Mouse (Mus musculus): ENCODE measurements around the gene Mbnl1.

The Mbnl1 gene

DNA sequence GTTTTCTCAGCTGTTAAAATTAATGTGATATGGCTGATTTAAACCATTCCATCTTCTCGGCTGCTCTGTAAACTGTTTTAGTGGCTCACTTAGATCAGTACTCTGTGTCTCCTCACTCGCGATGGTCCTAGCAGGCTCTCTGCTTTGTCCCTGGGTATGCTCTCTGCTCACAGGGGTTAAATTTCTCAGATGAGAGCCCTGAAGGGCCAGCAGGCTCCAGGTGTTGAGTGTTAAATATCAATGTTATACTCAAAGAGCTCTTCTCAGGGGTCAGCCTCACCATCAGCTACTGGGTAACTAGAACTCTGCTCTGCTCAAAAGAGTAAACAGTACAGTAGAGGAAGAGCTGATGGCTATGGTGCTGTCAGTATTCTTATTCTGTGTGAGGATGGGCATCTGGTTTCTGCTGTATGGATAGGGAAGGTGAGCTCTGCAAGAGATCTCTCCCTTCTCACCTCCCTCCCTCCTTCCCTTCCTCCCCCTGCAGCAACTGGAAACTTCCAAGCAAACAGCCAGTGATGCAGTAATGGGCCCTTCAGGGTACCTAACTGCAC, 44.7 kb downstream of the Mbnl1 start:
- no peak for DNase-seq (ENCODE audit: low spot score in 2 of 2)

DNA sequence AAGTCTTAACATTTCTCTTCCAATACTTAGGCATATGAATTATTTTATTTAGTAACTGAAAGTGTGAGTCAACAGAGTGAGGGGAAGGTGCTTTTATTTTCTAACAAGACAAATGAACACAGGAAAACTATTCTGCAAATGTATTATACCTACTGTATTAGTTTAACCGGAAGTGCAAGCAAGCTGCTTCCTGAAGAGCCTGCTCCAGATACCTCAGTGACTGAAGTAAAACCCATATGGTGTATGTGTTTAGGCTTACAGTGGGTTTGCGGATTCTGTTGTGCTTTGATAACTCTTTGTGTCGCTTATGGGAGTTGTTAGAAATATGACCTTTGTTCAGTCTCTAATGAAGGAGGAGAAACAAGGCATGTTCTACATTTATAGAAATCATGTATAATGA, 46.7 kb downstream of the Mbnl1 start:
- DNase-seq (ENCODE audit: low spot score in 2 of 2): no peak

DNA sequence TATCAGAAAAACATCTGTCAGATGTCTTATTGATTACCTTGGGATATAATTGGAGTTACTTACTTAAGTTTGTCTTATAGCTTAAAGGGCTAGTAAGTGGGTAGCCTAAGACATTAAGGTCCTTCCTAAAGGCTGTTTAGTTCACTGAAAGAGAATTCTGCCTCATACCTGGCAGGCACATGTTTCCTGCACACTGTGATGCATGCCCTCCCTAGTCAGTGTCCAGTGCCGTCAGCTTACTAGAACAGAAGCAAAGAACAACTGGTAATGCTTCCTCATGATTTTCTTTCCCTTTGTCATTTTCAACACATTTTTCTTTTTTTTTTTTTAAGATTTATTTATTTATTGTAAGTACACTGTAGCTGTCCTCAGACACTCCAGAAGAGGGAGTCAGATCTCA, 51.5 kb downstream of the Mbnl1 start:
- no peak for DNase-seq (ENCODE audit: low spot score in 2 of 2)

DNA sequence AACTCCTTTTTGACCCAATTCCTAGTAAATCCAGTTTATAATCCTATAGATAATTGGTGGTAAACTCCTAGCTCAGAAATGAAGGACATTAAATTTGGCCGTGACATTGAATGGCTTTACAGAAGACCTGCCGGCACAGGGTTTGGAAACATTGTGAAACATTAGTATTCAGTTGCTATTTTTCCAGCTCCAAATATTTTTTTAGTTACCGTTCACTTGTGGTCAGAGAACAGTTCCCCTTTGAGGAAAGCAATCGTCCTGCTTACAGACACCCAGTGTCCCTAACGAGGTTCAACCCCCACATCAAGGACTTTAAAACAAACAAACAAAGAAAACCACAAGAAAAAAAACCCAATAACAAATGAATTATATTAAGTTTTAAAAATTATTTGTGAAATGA, 58.7 kb downstream of the Mbnl1 start:
- no peak for DNase-seq (ENCODE audit: low spot score in 2 of 2)

DNA sequence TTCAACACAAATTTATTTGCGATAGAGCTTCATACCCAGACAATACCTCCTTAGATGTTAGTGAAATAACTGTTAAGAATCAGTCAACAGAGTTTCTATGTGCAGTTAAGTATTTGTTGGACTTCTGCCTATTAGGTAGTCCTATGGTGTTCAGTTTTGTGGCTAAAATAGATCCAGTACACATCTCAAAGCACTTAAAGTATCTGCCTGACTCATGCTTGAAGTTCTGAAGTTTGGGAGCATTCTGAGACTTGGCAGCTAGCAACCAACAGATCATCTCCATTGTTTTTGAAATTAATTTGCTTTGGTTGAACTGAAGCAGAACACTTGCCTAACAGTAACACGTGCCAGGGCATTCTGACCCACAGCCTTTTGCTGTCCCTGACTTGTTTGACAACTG, 59.2 kb downstream of the Mbnl1 start:
- DNase-seq (ENCODE audit: low spot score in 2 of 2): no peak

DNA sequence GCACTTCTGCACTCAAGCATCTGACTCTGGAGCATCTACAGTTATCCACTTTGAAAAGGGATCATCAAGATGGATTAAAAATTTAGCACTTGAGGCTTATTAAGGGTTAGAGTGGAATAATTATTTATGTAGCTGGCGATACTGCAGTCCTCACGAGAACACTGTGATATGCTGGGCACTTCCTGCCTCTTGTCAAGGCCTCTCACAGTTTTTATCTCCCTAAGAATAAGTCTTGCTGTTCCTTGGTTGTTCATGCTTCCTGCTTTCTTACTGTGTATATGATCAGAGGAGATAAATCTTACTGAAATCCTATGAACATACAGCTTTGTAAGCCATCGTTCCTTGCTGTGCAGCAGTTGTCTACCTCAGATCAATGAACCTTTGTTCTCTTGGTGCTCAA, 62.6 kb downstream of the Mbnl1 start:
- DNase-seq (ENCODE audit: low spot score in 2 of 2): no peak

DNA sequence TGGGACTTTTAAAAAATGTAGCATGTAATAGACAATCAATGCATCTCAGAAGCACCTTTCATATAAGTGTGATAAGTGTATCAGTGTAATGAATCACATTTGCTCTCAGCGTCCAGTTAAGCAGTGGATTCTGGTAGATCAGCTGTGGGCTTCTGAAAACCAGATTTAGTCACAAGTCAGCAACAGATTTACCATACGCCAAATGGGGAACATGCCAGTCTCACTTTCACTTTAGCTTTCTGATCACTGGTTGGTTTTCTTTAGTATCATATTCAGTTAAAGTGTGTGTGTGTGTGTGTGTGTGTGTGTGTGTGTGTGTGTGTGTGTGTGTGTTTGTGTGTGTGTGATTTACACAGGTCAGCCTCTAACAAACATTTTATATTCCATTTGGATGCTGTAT, 64.4 kb downstream of the Mbnl1 start:
- DNase-seq (ENCODE audit: low spot score in 2 of 2): no peak

DNA sequence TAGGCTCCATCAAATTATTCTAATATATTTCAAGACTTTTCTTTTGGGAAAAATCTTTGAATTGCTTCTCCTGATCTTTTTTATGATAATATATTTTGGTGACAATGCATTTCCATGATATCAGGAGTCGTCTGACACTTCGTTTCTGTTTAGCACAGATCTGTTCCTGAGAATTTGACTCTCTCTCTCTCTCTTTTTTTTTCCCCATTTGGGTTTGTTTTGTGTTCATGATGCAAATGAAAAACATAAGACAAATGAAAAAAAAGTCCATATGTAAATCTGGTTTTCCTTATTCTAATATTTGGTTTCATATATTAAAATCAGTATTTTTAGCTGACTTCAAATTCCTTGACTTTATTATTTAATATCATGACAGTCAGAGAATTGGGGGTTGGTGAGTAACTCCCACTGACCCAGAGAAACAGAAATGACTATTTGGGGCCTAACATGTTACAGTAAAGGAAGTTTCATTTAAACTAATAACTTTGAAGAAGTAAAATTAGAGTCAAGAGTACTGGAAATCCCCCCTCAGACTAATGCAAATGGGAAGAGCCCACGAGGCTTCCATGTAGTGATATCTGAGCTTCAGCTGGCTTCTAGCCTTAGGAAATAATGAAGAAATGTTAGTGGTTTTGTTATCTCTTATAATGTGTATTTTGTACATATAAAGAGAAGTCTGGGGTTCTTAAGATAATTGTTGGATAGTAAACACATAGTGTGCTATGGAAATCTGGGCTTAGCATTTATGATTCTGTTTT, 65.8 kb downstream of the Mbnl1 start:
- DNase-seq (ENCODE audit: low spot score in 2 of 2): no peak

DNA sequence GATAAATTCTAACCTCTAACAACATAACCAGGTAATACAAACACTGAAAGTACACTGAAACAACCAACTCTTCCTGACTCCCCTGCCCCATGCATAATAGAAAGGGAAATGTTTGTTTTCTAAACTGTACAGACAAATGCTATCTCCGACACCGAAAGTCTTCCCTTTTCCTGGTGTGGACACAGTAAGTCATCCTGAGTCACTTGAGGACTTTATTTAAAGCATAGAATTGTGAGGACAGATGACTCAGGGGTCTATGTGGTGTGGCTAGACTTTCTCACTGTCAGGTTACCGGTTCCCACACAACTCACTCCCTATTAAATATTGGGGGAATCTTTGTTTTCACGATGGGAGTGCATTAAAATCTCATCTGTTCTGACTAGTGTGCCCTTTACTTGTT, 68.5 kb downstream of the Mbnl1 start:
- DNase-seq (ENCODE audit: low spot score in 2 of 2): no peak

DNA sequence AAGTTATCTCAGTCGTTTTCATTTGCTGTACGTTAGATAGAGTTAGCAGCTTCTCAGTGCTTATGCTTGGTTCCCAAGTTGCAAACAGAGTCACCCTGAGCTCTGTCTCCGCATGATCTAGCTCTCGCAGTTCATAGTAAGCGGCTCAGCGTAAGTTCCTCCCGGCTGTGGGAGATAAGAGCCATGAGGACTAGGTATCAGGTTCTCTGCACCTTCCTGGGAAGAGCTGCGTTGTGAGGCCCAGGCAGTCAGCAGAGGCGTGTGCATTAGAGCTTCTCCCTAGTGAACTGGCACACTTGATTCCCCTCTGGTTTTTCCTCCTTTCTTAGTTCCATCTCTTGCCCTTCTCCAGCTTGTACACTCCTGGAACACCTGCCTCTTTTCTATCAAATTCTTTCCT, 73.6 kb downstream of the Mbnl1 start:
- DNase-seq (ENCODE audit: low spot score in 2 of 2): no peak

DNA sequence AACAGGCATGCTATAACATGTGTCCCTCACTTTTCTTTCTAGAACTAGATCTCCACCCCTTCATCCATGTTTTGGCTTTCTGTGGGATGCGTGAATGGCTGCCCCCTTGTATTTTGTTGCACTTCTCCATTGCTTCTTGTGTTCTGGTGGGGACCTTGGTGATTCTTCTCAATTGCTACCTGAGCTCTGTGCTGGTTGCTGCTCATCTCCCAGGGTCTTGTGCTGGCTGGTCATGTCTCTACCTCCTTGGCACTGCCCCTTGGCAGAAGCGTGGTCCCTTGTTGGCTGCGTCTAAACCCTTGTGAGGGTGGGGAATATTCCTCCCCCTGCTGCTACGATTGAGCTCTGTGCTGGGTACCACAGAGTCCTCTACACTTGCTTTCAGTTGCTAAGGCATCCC, 74.3 kb downstream of the Mbnl1 start:
- DNase-seq (ENCODE audit: low spot score in 2 of 2): no peak

DNA sequence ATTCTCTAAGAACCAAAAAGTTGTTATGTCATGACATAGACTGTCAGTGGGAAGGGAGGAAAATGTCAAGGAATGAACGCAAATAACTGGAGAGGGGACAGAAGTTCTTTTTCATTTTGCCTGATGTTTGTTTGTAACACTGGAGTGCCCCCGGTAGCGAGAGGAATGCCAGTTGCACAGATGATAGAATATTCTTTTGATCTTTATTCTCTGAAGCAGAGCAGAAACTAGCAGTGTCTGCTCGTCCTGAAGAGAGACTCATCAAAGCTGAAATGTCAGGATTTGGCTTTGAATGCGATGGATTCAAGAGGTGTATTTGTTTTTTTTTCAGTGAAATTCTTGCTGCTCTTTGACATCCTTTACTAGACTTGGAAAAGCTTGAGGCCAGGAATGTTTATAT, 77.9 kb downstream of the Mbnl1 start:
- no peak for DNase-seq (ENCODE audit: low spot score in 2 of 2)

DNA sequence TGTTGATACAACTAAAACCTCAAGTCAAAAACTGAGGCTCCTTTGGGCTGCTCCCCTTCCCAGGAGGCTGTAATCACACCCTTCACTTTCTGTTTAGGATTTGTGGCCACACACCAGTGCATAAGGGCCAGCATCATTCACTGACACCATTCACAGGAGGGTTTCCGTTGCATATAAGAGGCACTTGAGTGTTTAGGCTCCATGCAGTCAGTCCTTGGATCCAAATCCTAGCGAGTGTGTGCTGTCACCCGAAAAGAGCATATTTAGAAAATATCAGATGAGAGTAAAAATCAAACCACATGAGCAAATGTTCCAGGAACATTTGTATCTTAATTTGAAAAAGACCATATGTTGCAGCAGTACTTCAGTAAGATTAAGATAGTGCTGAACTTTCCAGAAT, 79.0 kb downstream of the Mbnl1 start:
- DNase-seq (ENCODE audit: low spot score in 2 of 2): no peak

DNA sequence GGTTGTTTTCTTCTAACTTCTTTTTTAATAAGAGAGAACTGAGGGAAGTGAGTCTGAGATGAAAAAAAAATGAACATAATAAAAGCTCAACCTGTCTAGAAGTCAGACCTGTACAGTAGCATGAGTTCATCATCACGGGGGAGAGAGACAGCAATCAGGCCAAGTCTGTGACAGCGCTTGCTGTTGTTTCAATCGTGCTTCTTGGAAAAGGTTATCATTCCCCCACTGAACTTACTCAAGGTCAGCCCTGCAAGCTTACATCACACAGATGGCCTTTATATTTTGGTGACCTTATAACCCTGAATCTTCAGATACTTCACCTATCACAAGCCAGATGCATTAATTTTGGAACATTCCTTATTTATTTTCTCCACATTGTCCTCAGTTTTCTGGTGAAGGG, 80.4 kb downstream of the Mbnl1 start:
- DNase-seq (ENCODE audit: low spot score in 2 of 2): no peak

DNA sequence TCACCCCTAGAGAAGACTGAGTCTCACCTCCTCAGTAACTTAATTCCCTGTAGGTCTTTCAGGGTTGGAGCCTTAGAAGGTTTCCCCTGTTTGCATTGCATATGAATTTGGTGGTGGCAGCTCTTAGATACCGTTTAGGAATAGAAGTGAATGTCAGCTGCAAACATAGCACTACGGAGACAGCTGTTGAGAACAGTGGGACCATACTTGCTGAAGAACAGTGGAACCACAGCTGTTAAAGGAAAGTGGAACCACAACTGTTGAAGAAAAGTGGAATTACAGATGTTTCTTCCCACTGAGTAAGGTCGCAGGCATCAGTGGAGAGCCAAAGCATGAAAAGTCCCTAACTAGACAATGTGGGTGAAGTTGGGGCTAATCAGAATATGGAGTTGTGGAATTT, 84.0 kb downstream of the Mbnl1 start:
- DNase-seq (ENCODE audit: low spot score in 2 of 2): no peak

DNA sequence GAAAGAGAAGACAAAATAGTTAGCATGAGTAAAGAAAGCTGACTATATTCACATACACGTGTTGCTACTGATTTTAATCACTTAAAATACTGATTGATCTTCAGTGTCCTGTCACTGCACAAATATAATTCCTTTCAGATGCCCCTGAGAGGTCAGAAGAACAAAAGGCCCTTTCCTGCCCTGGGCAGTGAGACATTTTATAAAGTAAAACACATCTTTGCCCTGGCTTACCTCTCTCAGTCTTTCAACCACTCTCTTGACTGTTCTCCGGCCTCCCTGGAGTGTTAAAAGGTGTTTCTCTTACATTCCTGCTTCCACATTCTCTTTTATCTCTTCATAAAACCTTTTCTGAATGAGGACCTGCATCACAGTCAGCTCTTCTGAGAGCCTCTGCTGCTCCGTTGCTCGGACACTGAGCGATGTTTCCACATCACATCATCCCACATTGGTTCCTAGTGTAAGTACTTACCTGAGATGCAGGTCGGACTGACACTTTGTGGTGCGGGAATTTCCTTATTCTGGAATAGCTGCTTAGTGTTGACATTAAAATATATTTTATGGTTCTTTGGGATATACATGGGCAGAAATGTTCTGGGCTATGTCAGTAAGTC, 85.7 kb downstream of the Mbnl1 start:
- DNase-seq (ENCODE audit: low spot score in 2 of 2): no peak

DNA sequence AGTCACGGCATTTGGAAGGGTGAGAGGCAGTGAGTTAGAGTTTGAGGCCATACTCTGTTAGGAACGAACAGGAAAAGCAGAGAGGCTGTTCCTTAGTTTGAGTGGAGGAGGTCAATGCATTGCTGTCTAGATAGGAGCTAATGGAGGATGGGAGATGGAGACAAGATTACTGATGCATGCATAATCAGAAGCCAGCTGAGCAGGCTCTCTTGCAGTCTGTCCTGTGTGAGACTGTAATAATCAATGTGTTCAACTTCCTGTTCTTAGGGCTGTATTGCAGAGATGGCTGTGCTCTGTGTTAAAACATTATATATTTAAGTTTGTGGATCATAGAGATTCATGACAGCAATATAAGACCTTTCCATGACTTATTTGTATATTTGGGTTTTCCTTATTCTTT, 87.1 kb downstream of the Mbnl1 start:
- no peak for DNase-seq (ENCODE audit: low spot score in 2 of 2)

DNA sequence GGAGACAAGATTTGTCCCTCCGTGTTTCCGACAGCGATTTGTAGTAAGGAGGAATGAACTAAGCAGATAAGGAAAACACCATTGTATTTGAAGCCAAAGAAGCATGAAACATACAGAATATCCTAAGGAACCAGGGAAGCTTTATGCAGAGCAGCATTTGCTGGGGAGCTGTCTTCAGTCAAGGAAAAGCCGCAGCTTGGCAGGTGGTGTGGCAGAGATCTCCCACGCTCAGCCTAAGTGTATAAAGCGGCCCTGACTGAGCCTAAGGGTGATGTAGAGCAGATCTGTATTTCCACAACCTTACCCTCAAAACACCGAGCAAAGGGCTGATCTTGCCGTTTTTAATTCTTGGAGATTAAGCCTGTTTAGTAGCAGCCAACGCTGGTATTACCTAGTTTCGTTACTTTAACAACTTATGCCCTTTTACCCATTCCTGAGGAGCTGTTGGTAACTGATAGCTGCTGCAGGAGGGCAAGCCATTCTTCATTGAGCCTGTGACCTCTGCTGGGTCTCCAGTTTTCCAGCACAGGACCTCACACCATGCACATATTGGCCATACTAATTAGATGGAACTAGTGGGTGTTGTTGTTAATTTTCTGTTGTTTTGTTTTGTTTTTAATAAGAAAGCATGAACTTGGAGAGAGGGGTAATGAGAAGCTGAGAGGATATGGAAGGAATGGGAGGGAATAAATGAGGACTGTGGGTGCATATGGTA, 91.1 kb downstream of the Mbnl1 start:
- DNase-seq (ENCODE audit: low spot score in 2 of 2): no peak

DNA sequence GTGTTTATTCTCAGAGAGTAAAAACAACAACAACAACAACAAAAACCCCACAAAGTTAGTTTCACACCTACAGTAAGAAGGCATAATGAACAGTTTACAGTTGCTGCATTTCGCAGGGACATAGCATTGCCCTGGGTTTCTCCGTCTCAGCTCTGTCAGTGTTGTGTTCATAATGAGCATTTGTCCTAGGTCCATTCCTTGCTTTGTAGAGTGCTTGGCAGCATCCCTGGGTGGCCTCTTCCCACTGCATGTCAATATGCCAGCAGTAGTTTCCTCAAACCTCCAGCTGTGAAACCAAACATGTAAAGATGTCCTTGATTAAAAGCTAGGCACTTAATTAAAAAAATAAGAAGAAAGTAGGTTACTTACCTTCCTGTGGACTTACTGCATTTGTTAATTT, 91.6 kb downstream of the Mbnl1 start:
- no peak for DNase-seq (ENCODE audit: low spot score in 2 of 2)

DNA sequence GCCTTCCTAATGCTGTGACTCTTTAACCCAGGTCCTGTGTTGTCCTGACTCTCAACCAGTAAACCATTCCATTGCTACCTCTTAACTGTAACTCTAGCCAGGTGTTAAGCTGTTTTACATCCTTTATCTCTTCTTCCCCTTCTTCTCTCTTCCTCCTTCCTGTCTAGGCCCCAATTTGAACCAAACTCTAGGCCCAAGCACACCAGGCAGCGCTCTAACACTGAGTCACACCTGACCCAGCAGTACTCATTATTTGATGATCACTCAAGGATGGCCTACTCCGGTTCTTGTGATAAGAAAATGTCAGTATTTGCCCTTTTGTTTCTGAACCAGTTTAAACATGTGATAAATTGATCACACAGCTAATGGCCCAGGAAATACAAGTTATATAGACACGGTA, 92.6 kb downstream of the Mbnl1 start:
- DNase-seq (ENCODE audit: low spot score in 2 of 2): no peak

DNA sequence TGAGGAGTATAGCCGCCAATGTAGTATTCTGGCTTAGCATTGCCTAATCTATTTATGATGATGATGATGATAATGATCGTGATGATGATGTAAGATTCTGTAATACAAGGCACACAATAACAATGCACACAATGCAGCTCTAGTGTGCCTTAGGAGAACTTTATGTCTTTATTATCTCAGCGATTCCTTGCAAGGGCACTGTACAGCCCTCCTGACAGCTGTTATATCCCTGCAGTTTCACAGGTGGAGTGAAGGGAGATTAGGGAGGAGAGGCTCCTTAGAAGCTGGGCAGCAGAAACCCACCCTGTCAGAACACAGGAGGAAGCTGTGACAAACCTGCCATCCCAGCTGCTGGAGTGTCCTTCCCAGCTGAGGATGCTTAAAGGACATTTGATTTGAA, 93.3 kb downstream of the Mbnl1 start:
- no peak for DNase-seq (ENCODE audit: low spot score in 2 of 2)

DNA sequence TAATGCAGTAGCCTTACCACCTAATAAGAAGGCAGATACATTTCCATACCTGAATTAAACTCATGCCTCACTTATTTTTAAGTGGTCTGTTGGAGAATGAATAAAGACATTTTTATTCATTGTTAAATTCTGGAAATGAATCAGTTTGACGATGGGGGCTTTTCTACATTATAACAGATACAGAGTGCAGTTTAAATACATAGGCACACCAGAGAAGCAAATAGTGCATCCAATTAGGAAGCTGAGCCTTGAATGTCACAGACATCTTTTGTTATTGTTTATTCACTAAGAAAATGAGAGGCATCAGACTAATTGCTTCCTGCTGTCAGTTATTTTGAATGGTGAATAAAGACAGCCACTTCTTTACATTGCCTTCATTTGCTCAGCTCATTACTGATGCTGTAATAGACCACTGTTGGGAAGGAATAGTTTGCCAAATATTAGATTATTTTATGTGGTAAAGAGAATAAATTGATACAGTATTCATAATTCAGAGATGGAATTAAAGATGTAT, 95.6 kb downstream of the Mbnl1 start:
- DNase-seq (ENCODE audit: low spot score in 2 of 2): no peak

All from urinary bladder, postnatal 4 days (tissue).